Mouse (Mus musculus) granulocyte monocyte progenitor cell, adult 5-6 weeks (primary cell): ENCODE measurements around the gene Trmt6. TPM values are rescaled to one million over a fixed set of nuclear protein-coding genes. Genes with fewer than 3 reads are reported as not detected.

Experiments used
- total RNA-seq, 2 experiments: library from RNA; stranded (forward) in 1 of 2; stranded (reverse) in 1 of 2; fragments of 200-712, 200-1000 nt in 1 of 2; fragments of >200 nt in 1 of 2; fragmentation: Nextera tagmentation in 1 of 2; gene quantifications; 2 replicates each; pipeline ENCODE4 v1.2.3; 2014 to 2017

Trmt6 gene
- total RNA-seq, 2 experiments from 2014 or later = 38.4 to 47.0 TPM

Other genes with a start within 250 kb of the Trmt6 start
- 19.9 and 26.1 TPM in 2 replicates for gene Gpcpd1, start 228.3 kb downstream of the Trmt6 start, total RNA-seq (2014; fragmentation: Nextera tagmentation)
- 24.4 and 24.5 TPM in 2 replicates for gene Gpcpd1, start 228.3 kb downstream of the Trmt6 start, total RNA-seq (2017)
- 5.2 and 7.5 TPM in 2 replicates for gene Shld1, start 129.1 kb downstream of the Trmt6 start, total RNA-seq (2014; fragmentation: Nextera tagmentation)
- 10.3 and 11.0 TPM in 2 replicates for gene Shld1, start 129.1 kb downstream of the Trmt6 start, total RNA-seq (2017)
- not detected in 2 replicates for gene Chgb, start 34.8 kb downstream of the Trmt6 start, total RNA-seq (2014; fragmentation: Nextera tagmentation)
- gene Chgb, start 34.8 kb downstream of the Trmt6 start, total RNA-seq (2017) = not detected in 2 replicates
- 13.5 and 14.7 TPM in 2 replicates for gene Mcm8, start 86 bp upstream of the Trmt6 start, total RNA-seq (2014; fragmentation: Nextera tagmentation)
- 17.0 and 19.9 TPM in 2 replicates for gene Mcm8, start 86 bp upstream of the Trmt6 start, total RNA-seq (2017)
- gene Crls1, start 30.6 kb upstream of the Trmt6 start, total RNA-seq (2014; fragmentation: Nextera tagmentation) = 26.1 and 28.8 TPM in 2 replicates
- gene Crls1, start 30.6 kb upstream of the Trmt6 start, total RNA-seq (2017) = 33.0 and 42.3 TPM in 2 replicates
- gene Lrrn4, start 64.8 kb upstream of the Trmt6 start, total RNA-seq (2014; fragmentation: Nextera tagmentation) = not detected in 2 replicates
- 0.09 and 0.10 TPM in 2 replicates for gene Lrrn4, start 64.8 kb upstream of the Trmt6 start, total RNA-seq (2017)
- not detected in 2 replicates for gene Fermt1, start 129.9 kb upstream of the Trmt6 start, total RNA-seq (2014; fragmentation: Nextera tagmentation)
- not detected in 2 replicates for gene Fermt1, start 129.9 kb upstream of the Trmt6 start, total RNA-seq (2017)